ENCODE assay signal across 9 mouse cellular contexts in the genomic region with DNA sequence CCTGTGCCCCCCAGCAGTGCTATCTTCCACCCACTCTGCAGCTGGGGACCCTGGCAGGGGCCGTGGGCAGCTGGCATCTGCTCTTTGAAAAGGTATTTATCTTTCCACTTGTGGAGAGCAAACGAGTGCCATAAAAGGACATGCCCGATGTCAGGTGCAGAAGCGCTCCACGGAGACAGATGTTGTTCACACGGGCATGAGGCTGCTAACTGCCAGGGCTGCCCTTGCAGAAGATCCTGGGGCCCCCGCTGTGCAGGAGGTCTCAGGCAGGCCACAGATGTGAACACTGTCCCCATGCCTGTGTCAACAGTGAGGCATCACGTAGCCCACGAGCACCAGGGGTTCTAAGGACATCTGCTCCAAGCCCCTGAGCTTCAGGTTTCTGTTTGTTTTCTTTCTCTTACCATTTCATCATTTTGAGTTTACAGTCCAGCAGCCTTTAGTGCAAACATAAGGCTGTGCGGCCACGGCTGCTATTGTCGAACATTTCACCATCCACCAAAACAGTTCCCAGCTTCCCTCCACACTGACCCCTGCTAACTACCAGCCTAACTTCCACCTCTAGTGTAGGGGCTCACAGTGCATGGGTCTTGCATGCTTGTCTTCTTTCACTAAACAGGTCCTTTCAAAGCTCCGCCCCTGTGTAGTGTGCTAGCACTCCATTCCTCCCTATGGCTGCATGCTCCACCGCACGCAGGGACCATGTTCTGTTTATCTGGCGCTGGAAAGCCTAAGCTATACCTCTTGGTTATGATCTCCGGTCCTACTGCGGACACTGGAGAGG. TPM values are rescaled to one million over a fixed set of nuclear protein-coding genes. Genes with fewer than 3 reads are reported as not detected.
DNase-seq lines count a peak whose midpoint lies in the region; ATAC-seq lines count a peak whose summit lies in the region.
"Had no signal": no experiment of that assay in that cellular context is flagged by ENCODE, and none has a peak within 500 bp of the region (broad histone marks: within the 10 kb centered on the region; RNA-seq: fewer than 3 reads in every experiment).

No protein-coding gene starts in this region.

- DNase-seq in kidney, adult 9 months = no peak
- DNase-seq in induced T-regulatory cell, adult 2 months (ENCODE audit: low read depth) = peak; percentile 28
- DNase-seq in naive thymus-derived CD4-positive, alpha-beta T cell, adult 2 months (ENCODE audit: low read depth) = peak; percentile 49
- DNase-seq in adrenal gland, adult 2 months = no peak
- no peak for DNase-seq in gastrocnemius, postnatal 36 days
- DNase-seq: layer of hippocampus, adult 9-11 months had no signal

- 17% methylated on average over 18 of the region's 18 CpGs for WGBS in kidney, embryonic 14.5 days

- peak; percentile 67 for ATAC-seq in kidney, embryonic 14.5 days (ENCODE audit: low FRiP score, low TSS enrichment)
- peak; percentile 17 for ATAC-seq in activated CD4-positive, CD25-positive, alpha-beta regulatory T cell, adult 4 months

- no peak overlapping the region for H3K4me3 ChIP-seq in kidney, embryonic 14.5 days (ENCODE audit: low read length)
- H3K4me3 ChIP-seq: megakaryocyte, embryonic 14.5 days had no signal

- H3K4me1 ChIP-seq in kidney, embryonic 14.5 days (ENCODE audit: control insufficient read depth, insufficient read depth, low read length) = peaks cover 36% of the 10 kb centered on the region

- no peaks in the 10 kb centered on the region for H3K9me3 ChIP-seq in kidney, embryonic 14.5 days (ENCODE audit: control insufficient read depth, low read length)
- H3K9me3 ChIP-seq: megakaryocyte, embryonic 14.5 days had no signal

- H3K4me2 ChIP-seq in kidney, embryonic 14.5 days (replicated peaks; ENCODE audit: low read depth, low read length) = no peak overlapping the region

- H3K27ac ChIP-seq in kidney, embryonic 14.5 days (ENCODE audit: low read depth, low read length) = peak overlapping the region; percentile 39

- H3K36me3 ChIP-seq in kidney, embryonic 14.5 days (ENCODE audit: control insufficient read depth, insufficient read depth, low read length) = no peaks in the 10 kb centered on the region

- intact Hi-C loops in gastrocnemius, postnatal 36 days (cut with DNase I) = no loop called here

- no peak overlapping the region for H3K9ac ChIP-seq in kidney, embryonic 14.5 days (ENCODE audit: low read depth, low read length)

- H3K27me3 ChIP-seq in kidney, embryonic 14.5 days (ENCODE audit: control insufficient read depth, insufficient read depth, low read length) = no peaks in the 10 kb centered on the region
- H3K27me3 ChIP-seq: megakaryocyte, embryonic 14.5 days had no signal

RNA-seq across cellular contexts. Expression of gene Pitpnm2, which starts 17.0 kb away (rescaled TPM):
- polyA plus RNA-seq in kidney, embryonic 14.5 days (2014; fragmentation: Nextera tagmentation; extraction: Ambion mirVana) = 5.1 and 7.0 TPM in 2 replicates
- 10 to 100 TPM; 10.6 to 11.3 TPM for polyA plus RNA-seq in activated CD4-positive, CD25-positive, alpha-beta regulatory T cell, adult 4 months (2017; shearing (Covaris generic))
- total RNA-seq in adrenal gland, adult 2 months (2021) = 10 to 100 TPM; 41.6 to 65.2 TPM
- 158 and 207 TPM in 2 replicates for polyA plus RNA-seq in adrenal gland, adult 2 months (2012; rRNA removed)
- 10 to 100 TPM; 18.0 to 19.3 TPM for total RNA-seq in gastrocnemius, postnatal 36 days (2021)

Comparison
In these comparisons a context has a peak if more than half of its experiments do, and no peak if none do; other contexts are left out.
1. DNase-seq: peak in induced T-regulatory cell, adult 2 months (single experiment) and naive thymus-derived CD4-positive, alpha-beta T cell, adult 2 months (single experiment); none in kidney, adult 9 months (single experiment), adrenal gland, adult 2 months (single experiment) and gastrocnemius, postnatal 36 days (0 of 2).
2. RNA of gene Pitpnm2, which starts 17.0 kb away (polyA plus RNA-seq): 158 to 207 TPM in adrenal gland, adult 2 months; 10.6 to 11.3 TPM in activated CD4-positive, CD25-positive, alpha-beta regulatory T cell, adult 4 months and 5.1 to 7.0 TPM in kidney, embryonic 14.5 days; every median in the first group is over 10 times any median in the second.